Mouse (Mus musculus): ENCODE measurements around the gene Gnb5.

- no peak for TF ChIP-seq CTCF (conservative IDR thresholded peaks at IDR 0.05 in 1 of 2, IDR thresholded peaks at IDR 0.05 in 1 of 2; ENCODE audit: low read depth in 2 of 2, low read length in 2 of 2)
- TF ChIP-seq POLR2A (IDR thresholded peaks at IDR 0.05; ENCODE audit: low read depth, low read length): no peak
- TF ChIP-seq ZC3H11A (IDR thresholded peaks at IDR 0.05; ENCODE audit: low read depth, low read length): no peak
- no peak for TF ChIP-seq MXI1 (IDR thresholded peaks at IDR 0.05; ENCODE audit: low read depth, low read length)
- TF ChIP-seq USF1 (IDR thresholded peaks at IDR 0.05; ENCODE audit: low read depth, low read length): no peak
- TF ChIP-seq MAZ (IDR thresholded peaks at IDR 0.05; ENCODE audit: low read depth, low read length): no peak
- no peak for TF ChIP-seq JUND (conservative IDR thresholded peaks at IDR 0.05; ENCODE audit: low read depth, low read length)
- no peak for TF ChIP-seq USF2 (conservative IDR thresholded peaks at IDR 0.05; ENCODE audit: low read depth, low read length)
- no peak for TF ChIP-seq RAD21 (IDR thresholded peaks at IDR 0.05; ENCODE audit: low read depth, low read length)
- TF ChIP-seq ZKSCAN1 (IDR thresholded peaks at IDR 0.05; ENCODE audit: borderline replicate concordance, low read depth, low read length): no peak
- TF ChIP-seq ETS1 (conservative IDR thresholded peaks at IDR 0.05; ENCODE audit: low read depth, low read length): no peak
- no peak for TF ChIP-seq KAT2A (IDR thresholded peaks at IDR 0.05; ENCODE audit: insufficient replicate concordance, low read length)
- TF ChIP-seq EP300 (IDR thresholded peaks at IDR 0.05; ENCODE audit: low read length): no peak
These were observed 42.0 kb downstream of the Gnb5 start for GRCm38 (mm10) chr9:75348066-75348465.
